Mouse (Mus musculus): ENCODE data around the gene Ret. TPM values are rescaled to one million over a fixed set of nuclear protein-coding genes. Genes with fewer than 3 reads are reported as not detected.

Ret gene
- total RNA-seq (2021), result 1 to 10 TPM; 6.4 to 6.8 TPM
- long read RNA-seq, full-length matches to known transcripts, result 3 of 4 reads
- long read RNA-seq, partial matches to known transcripts, result 0 of 4 reads
- long read RNA-seq, other reads (novel, unspliced or antisense), result 1 of 4 reads

GRCm38 (mm10) chr6:118197440-118197975 lies at the start of gene Ret:
TSS of gene Ret (minus strand) at chr6:118197718.
- DNase-seq (ENCODE audit: low spot score in 2 of 2), result no peak

- no peak for DNase-seq (ENCODE audit: low spot score in 2 of 2)
These were observed 49.6 kb upstream of the Ret start for GRCm38 (mm10) chr6:118247161-118247560.

DNA sequence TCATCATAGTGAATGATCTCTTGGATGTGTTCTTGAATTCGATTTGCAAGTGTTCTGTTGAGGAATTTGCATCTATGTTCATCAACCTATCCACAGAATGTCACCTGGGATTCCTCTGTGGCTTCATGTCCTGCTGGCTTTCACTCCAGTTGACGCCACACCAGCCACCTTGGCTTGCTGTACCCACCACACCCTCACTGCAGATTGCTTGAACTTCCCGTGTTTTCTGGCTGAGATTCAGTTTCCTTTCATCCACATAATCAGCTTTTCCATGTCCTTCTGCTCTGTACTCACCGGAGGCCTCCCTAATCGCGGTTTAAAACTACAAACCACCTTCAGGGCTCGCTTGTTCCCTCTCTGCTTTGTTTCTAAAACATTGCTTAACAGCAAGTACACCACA lies 46.6 kb upstream of the Ret start:
- no peak for DNase-seq (ENCODE audit: low spot score in 2 of 2)

DNA sequence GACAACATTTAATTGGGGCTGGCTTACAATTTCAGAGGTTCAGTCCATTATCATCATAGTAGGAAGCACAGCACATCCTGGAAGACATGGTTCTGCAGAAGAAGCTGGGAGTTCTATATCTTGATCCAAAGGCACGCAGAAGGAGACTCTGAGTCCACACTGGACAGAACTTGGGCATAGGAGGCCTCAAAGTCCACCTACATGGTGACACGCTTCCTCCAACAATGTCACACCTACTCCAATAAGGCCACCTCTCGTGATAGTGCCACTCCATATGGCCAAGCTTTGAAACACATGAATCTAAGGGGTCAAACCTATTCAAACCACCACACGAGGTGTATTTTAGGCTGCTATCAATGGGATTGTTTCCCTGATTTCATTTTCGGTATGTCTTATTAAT lies 45.4 kb upstream of the Ret start:
- no peak for DNase-seq (ENCODE audit: low spot score in 2 of 2)

DNA sequence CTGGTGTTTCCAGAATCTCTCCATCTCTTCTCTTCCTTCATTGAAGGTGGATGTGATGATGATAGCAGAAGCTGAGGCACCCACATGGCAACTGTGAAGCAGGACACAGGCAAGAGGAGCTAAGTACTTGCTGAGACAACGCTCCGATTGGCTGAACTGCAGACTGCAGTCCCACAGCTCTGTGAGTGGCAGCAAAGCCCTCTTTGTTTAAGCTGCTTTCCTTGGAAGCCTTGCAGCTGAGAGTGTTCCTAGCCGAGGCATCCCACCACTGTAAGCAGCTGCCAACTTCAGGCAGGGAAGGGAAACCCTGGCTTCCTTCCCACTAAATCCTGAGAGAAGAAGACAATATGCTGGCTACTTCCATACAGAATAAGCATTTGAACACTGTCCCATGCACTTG lies 28.6 kb upstream of the Ret start:
- peak; percentile 18 for DNase-seq (ENCODE audit: low spot score in 2 of 2)

GRCm38 (mm10) chr6:118222471-118222870 lies 25.0 kb upstream of the Ret start:
- no peak for DNase-seq (ENCODE audit: low spot score in 2 of 2)

GRCm38 (mm10) chr6:118215676-118216075 lies 18.2 kb upstream of the Ret start:
- DNase-seq (ENCODE audit: low spot score in 2 of 2), result no peak

DNA sequence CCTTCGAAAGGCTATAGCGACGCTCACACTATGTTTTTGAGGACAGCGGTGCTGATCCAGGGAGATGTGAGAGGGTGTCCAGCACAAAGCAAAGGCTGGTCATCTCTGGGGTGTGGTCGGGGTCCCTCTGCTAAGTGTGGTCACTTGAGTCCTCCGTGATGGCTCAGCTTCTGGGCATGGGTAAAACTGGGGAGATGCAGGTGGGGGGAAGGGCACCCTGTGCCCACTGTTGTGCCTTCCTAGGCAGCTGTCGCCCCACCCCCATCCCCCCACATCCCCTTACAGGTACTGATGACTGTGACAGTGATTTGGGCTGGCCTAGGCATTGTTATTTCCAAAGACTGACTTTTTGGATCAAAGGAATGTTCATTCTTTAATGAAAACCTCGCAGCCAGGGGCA lies 10.8 kb upstream of the Ret start:
- DNase-seq (ENCODE audit: low spot score in 2 of 2), result peak in 1 of 2 experiments; percentile 0

- no peak for DNase-seq (ENCODE audit: low spot score in 2 of 2)
These were observed 8.9 kb upstream of the Ret start for GRCm38 (mm10) chr6:118206386-118206785.

- no peak for DNase-seq (ENCODE audit: low spot score in 2 of 2)
These were observed 7.8 kb upstream of the Ret start for GRCm38 (mm10) chr6:118205176-118205890.

- DNase-seq (ENCODE audit: low spot score in 2 of 2), result no peak
These were observed 6.6 kb upstream of the Ret start for GRCm38 (mm10) chr6:118204112-118204511.

DNA sequence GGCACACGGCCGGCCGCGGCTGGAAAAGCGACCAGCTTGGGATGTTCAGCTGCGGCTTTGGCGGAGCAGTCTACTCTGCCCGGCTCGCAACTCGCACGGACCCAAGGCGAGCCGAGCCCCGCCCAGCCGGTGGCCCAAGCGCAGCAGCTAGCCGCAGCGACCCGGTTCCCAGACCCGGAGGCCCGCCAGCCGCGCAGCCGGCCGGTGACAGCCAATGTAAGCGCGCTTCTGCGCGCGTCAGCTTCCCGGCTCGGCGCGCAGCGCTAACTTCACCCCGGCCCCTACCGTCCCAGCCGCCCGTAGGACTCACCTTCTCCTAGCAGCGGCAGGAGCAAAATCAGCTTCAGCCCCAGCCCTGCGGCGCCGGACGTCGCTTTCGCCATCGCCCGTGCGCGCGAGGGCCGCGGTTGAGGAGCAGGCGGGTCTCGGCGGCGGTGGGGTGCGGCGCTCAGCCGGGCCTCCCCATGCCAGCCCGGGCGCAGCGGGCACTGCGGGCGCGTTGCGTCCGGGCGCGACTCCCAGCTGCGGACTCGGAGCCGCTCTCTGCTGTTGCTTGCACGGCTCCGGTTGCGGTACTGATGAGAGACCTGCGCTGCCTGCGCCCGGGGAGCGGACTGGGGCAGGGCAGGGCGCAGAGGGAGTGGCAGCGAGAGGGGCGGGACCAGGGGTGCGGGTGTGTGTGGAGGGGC lies 623 bp downstream of the Ret start:
- peak; percentile 32 to 43 for DNase-seq (ENCODE audit: low spot score in 2 of 2)

DNA sequence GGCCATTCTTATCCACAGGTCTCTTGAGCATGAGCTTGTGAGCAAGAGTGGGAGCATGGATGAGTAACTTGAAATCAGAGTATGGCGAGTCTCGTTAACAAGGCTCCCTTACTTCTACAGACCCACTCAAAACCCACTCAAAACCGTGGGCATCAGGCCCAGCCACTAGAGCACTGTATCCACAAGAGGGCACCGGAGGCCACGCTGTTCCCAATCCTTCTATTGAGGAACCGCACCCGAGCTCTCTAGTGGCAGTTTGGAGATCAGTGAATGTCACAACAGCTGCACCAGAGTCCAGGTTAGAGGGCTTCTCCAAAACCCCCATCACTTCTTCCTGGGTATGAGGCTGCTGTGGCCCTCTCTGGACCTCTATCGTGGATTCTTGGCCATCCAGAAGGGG lies 2.4 kb downstream of the Ret start:
- DNase-seq (ENCODE audit: low spot score in 2 of 2), result peak; percentile 66 to 73

- no peak for DNase-seq (ENCODE audit: low spot score in 2 of 2)
These were observed 4.6 kb downstream of the Ret start for GRCm38 (mm10) chr6:118192882-118193281.

GRCm38 (mm10) chr6:118192199-118192598 lies 5.3 kb downstream of the Ret start:
- DNase-seq (ENCODE audit: low spot score in 2 of 2), result no peak

DNA sequence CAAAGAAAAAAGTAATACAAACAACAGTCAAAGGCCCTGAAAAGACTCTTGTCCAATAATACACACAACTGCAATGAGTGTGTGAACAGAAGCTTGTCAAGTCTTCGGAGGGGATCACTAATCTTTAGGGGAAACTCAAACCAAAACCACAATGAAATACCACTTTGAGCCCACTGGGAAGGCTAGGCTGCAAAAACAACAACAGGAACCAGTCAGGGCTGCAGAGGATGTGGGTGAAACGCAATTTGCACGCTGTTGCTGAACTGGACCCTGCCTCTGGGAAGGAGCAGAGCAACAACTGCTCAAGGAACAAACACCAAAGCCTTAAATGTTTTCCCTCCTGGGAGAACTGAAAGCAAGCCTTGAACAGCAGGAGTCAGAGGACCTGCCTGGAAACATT lies 7.8 kb downstream of the Ret start:
- DNase-seq (ENCODE audit: low spot score in 2 of 2), result no peak

- no peak for DNase-seq (ENCODE audit: low spot score in 2 of 2)
These were observed 8.9 kb downstream of the Ret start for GRCm38 (mm10) chr6:118188599-118188998.

DNA sequence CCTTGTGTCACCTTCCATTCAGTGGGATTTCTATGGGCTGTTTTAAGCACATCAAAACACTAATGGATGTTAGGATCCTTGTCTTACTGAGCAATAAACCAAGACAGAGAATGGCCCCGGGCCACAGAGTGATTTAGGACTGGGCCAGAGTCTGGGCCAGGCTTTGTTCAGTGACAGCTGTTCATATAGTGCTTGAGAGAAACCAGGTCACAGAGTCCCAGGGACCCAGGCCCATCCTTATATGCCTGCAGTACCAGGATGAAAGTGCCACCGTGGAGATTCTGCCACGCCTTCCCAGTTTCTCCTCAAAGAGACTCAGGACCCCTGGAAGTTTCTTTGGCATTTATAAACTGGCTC lies 10.3 kb downstream of the Ret start:
- no peak for DNase-seq (ENCODE audit: low spot score in 2 of 2)

- DNase-seq (ENCODE audit: low spot score in 2 of 2), result no peak
These were observed 10.8 kb downstream of the Ret start for GRCm38 (mm10) chr6:118186620-118187284.

DNA sequence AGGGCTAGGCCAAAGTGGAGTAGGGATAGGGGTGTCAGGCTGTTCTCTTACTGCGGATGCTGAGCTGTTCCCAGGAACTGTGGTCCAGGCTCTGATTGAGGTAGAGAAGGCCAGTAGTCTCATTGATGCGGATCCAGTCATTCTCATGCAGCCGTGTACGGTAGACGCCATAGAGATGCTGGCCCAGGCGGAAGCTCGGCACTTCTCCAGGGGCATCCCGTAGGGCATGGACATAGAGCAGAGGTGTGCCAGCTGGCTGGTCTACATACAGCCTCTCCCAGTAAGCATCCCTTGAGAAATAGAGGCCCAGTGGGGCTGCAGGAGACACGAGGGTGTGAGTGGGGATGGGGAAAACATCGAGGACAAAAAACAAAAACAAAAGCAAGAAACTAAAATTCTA lies 13.4 kb downstream of the Ret start:
- DNase-seq (ENCODE audit: low spot score in 2 of 2), result no peak

DNA sequence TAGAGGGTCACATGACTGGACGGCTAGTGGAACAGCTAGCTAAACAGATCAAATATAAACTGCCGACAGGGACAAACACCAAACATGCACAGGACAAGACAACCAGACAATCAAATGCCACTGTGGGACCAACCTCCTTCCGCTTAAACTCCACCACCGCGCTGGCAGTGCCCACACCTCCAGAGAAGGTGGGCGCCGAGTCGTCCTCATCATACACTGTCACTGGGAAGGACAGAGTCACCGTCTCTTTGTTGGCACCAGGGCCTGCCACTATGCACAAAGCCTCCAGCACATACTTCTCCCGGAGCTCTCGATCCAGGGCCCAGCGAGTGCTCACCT lies 17.5 kb downstream of the Ret start:
- DNase-seq (ENCODE audit: low spot score in 2 of 2), result no peak

Data from layer of hippocampus, postnatal 10 days (tissue).